Mouse (Mus musculus) limb, embryonic 10.5 days (tissue): ENCODE data around the gene Ifna6. TPM values are rescaled to one million over a fixed set of nuclear protein-coding genes. Genes with fewer than 3 reads are reported as not detected.

Source experiments
- DNase-seq: peaks from one replicate; pipeline ENCODE4 v3.0.0-alpha.2; 2017; ENCODE audit warnings: low spot score
- H3K27ac ChIP-seq: fragments of 300-500 bp; sonication (generic); 2 replicates; pipeline ENCODE4 v1.5.1; 2016; ENCODE audit warnings: mild to moderate bottlenecking
- H3K27me3 ChIP-seq: fragments of 300-500 bp; sonication (generic); 2 replicates; pipeline ENCODE4 v1.6.1; 2016; ENCODE audit warnings: low read depth, mild to moderate bottlenecking; ENCODE audit not compliant: poor library complexity, severe bottlenecking
- H3K36me3 ChIP-seq: fragments of 300-500 bp; sonication (generic); 2 replicates; pipeline ENCODE4 v1.6.1; 2016; ENCODE audit warnings: mild to moderate bottlenecking, moderate library complexity
- H3K4me1 ChIP-seq: fragments of 300-500 bp; sonication (generic); 2 replicates; pipeline ENCODE4 v1.6.1; 2016
- H3K4me3 ChIP-seq: fragments of 300-500 bp; sonication (generic); 2 replicates; pipeline ENCODE4 v1.5.1; 2016; ENCODE audit warnings: mild to moderate bottlenecking, moderate library complexity
- H3K9me3 ChIP-seq: fragments of 300-500 bp; sonication (generic); replicated peaks from 2 replicates; pipeline ENCODE4 v1.6.1; 2016; ENCODE audit warnings: mild to moderate bottlenecking
- WGBS: fragments of 180-500 bp; shearing (Covaris S2); methylation state at CpG from one replicate; pipeline ENCODE4 v1.1.7; 2016; 5-methylcytosine and 5-hydroxymethylcytosine counted together
- polyA plus RNA-seq: library from polyadenylated mRNA; unstranded; fragments of >200 nt; fragmentation: Nextera tagmentation; extraction: Ambion mirVana; gene quantifications from 2 replicates; pipeline ENCODE4 v1.2.1, GENCODE M21; 2016

Gene Ifna6
- polyA plus RNA-seq, 1 experiment from 2014 or later = not detected

DNA sequence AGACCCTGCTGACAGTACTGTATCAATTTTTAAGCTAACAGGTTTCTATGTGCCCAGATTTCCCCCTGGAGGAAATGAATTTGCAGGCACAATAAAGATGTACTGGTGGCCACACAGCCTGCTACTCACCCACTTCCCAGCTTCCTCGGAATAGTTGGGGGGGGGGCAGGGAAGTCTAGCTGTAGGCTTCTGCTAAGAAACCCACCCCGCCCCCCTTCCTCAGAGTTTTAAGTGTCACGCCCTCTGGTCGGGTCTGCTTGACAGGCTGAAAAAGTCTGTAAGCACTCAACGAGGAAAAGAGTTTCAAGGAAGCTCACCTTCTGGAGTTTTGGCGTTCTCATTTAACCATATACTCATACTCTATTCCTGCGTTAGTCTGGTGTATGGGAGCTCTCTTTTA, 36.1 kb downstream of the Ifna6 start:
- no peak overlapping the region for H3K27ac ChIP-seq
- no peak overlapping the region for H3K4me3 ChIP-seq
- H3K9me3 ChIP-seq = no peaks in the 10 kb centered on the region
- DNase-seq = no peak
- H3K4me1 ChIP-seq = peaks cover 25% of the 10 kb centered on the region
- 11% methylated on average over 7 of the region's 7 CpGs for WGBS
- H3K36me3 ChIP-seq = no peaks in the 10 kb centered on the region
- H3K27me3 ChIP-seq = peaks cover 26% of the 10 kb centered on the region

DNA sequence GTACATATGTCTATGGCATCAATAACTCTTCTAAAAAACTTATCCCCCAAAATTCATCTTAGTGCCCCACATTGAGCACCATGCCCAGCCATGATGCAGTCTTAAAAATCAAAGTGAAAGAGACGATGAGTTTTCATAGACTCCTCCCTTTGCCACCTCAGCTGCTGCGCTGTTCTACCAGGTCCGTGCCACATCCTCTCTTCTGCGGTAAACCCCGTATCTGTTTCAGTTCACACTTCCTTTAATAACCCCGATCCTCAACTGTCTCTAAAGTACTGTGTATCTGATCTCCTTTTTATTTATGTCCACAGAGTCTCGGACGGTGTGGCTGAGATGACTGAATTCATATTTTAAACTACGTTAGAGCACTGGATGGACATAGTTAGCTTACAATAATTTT, 37.4 kb downstream of the Ifna6 start:
- no peaks in the 10 kb centered on the region for H3K36me3 ChIP-seq
- 65% methylated on average over 9 of the region's 9 CpGs for WGBS
- no peak overlapping the region for H3K4me3 ChIP-seq
- no peak overlapping the region for H3K27ac ChIP-seq
- H3K4me1 ChIP-seq = peaks cover 27% of the 10 kb centered on the region
- H3K27me3 ChIP-seq = peaks cover 26% of the 10 kb centered on the region
- DNase-seq = no peak
- H3K9me3 ChIP-seq = no peaks in the 10 kb centered on the region

DNA sequence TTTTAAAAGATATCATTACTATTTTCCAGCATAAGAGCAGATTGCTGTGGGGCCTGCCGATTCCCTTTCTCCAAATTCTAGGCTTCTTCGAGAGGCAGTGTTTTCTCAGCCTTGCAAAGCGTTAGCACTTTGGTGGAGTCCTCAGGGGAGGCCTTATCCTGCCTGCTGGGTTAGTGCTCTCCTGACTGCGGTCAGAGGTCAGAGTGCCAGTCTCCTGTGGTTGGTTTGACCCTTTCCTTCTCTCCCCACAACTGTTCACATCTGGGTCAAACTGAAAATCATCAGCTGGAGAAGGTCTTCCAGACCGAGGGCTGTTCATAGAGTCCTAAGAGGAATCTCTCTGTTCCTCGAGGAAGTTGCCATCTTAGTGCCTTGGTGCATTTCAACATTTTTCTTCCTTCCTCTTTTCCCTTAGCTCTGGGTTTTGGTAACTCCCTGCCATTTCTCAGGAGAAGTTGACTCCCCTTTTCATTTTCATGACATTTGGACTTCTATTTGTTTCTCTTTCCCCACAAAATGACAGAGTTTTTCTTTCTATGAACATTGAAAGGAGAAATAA, 37.9 kb downstream of the Ifna6 start:
- Histone ChIP-seq H3K4me3 (no peak overlapping the region), H3K27me3 (peaks cover 26% of the 10 kb centered on the region)

DNA sequence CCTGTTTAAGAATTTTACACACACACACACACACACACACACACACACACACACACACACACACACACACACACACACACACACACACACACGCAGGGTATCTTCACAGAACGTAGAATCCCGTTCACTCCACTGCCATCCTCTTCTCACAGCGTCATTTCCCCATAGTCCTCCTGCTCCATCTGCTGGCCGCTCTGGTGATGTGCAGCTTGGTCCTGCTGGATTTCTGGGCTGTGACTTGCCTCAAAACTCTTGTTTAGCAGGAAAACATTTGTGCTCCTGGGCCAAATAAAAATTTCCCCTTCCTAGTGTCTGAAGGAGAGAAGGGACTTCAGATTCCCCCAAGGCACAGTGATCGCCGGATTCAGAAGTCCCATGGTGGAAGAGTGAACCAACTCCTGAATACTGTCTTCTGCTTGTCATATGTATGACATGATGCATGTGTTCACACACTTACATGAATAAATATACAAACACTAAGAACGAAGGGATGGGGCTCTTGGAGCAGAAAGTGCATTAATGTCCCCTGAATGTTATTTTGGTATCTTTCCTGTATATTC, 40.2 kb downstream of the Ifna6 start:
- peaks cover 27% of the 10 kb centered on the region for H3K4me1 ChIP-seq
- peak overlapping the region; percentile 66 for H3K4me3 ChIP-seq
- 2% methylated on average over 8 of the region's 8 CpGs for WGBS
- peak; percentile 85 for DNase-seq
- H3K36me3 ChIP-seq = no peaks in the 10 kb centered on the region
- no peaks in the 10 kb centered on the region for H3K9me3 ChIP-seq
- no peak overlapping the region for H3K27ac ChIP-seq
- H3K27me3 ChIP-seq = peaks cover 25% of the 10 kb centered on the region

More for the DNA sequence above, 37.9 kb downstream of the Ifna6 start:
- WGBS = 41% methylated on average over 6 of the region's 6 CpGs
- no peak for DNase-seq
- Histone ChIP-seq H3K9me3 (no peaks in the 10 kb centered on the region), H3K27ac (no peak overlapping the region), H3K4me1 (peaks cover 27% of the 10 kb centered on the region), H3K36me3 (no peaks in the 10 kb centered on the region)

DNA sequence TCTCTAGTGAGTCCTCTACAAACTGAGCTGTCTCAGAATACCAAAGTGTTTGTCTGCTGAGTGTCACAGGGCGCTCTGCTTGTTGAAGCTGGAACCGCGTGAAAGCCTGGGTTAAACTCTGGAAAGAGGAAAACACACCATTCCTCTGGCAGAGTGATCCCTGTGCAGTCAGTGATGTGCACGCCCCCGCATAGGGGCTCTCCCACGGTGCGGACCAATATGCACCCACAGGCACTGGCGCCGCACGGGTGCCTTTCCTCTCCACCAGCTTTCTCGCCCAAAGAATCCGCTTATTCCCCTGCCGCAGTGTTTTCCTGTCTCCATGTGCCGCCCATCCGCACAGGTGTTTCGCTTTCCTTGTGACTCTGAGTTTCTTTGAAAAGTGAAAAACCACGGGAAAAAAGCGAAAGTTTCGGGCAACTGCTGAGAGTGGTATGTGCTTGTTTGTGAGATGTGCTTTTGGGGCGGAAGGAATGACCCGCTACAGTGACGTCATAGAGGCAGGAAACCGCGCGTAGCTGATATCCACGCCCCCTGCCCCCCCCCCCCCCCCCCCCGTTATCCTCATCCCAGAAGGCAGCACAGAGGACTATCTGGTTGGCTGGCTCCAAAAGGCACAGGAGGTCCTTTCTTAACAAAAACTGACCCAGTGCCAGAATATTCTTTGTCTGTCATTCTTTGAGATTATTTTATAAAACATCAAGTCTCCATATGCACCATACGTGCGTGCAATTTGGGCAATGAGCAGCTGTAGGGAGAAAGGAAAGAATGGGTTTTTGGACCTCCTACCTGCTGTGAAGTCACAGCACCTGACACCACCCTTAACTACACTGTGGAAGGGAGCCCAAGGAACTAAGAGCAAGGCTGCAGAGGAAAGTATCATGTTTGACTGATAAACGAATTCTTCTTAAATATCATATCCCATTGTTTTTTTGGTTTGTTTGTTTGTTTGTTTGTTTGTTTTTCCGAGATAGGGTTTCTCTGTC, 41.0 kb downstream of the Ifna6 start:
- H3K4me3 ChIP-seq = peak overlapping the region; percentile 66
- no peaks in the 10 kb centered on the region for H3K36me3 ChIP-seq
- H3K27ac ChIP-seq = peak overlapping the region; percentile 46; the same call in 1 of the 2 replicates
- no peaks in the 10 kb centered on the region for H3K9me3 ChIP-seq
- H3K27me3 ChIP-seq = peaks cover 19% of the 10 kb centered on the region
- WGBS = 10% methylated on average over 31 of the region's 31 CpGs
- peak; percentile 61 for DNase-seq
- peaks cover 24% of the 10 kb centered on the region for H3K4me1 ChIP-seq

DNA sequence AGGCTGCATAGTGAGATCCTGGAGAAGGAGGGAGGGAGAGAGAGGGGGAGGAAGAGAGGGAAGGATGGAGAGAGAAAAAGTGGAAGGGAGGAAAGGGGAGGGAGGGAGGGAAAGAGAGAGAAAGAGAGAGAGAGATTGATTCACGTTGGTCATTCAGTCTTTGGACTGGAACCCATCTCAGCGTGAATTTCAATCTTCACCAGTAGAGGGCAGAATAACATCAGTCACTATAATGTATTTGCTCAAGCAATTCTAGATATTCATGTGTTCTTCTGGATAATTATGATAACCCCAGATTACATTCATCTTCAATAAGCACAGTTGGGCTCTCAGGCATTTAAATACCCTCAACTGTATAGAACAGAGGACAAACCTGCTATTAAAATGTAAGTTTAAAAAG, 45.5 kb downstream of the Ifna6 start:
- Histone ChIP-seq H3K27ac (no peak overlapping the region), H3K4me1 (peaks cover 7% of the 10 kb centered on the region), H3K4me3 (no peak overlapping the region), H3K27me3 (no peaks in the 10 kb centered on the region), H3K36me3 (no peaks in the 10 kb centered on the region), H3K9me3 (no peaks in the 10 kb centered on the region)
- 0% methylated on average over 2 of the region's 2 CpGs for WGBS
- DNase-seq = no peak

DNA sequence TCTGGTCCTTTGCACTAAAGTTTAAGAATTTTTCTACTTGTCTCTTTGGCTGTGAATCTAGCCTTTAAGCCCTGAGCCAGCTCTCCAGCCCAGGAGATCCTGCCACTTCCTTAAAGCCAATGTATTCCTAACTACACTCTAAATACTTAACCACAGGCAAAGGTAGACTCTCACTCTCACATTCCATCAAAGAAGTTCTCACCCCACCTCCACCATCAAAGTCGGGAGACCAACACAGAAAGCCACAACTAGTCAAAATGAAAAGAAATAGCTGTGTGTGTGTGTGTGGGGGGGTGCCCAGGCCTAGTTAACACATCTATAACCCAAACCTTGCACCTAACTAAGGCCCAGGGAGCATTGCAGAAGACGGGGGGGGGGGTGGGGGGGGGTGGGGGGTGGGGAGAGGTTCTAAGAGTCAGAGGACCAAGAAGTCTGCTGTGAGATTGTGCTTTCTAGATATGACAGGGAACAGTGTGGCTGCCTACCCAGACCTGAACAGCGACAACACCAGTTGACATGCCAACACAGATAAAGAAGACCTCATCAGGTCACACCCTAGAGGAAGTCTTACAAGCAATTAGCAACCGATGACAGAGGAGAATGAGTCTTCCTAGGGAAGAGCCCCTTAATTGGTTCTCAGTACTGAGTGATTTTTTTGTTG, 48.3 kb downstream of the Ifna6 start:
- H3K27ac ChIP-seq = no peak overlapping the region
- H3K4me1 ChIP-seq = no peaks in the 10 kb centered on the region
- H3K9me3 ChIP-seq = no peaks in the 10 kb centered on the region
- no peaks in the 10 kb centered on the region for H3K27me3 ChIP-seq
- 62% methylated on average over 4 of the region's 4 CpGs for WGBS
- no peak overlapping the region for H3K4me3 ChIP-seq
- H3K36me3 ChIP-seq = no peaks in the 10 kb centered on the region
- no peak for DNase-seq

DNA sequence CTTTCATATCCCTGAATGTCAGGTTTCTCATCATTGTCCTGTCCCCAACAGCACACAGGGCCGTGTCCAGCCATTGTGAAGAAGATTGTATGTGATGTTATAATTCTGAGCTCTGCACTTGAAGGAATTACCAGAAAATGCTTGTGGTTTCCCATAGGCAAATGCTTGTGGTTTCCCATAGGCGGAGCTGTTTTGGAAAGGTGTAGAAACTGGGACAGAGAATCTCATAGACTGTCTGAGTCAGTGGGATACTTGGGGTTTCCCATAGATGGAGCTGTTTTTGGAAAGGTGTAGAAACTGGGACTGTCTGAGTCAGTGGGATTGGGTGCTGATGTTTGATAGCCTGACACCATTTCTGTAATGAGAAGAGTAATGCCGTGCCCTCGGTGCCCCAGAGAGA, 49.3 kb downstream of the Ifna6 start:
- DNase-seq = no peak
- H3K4me3 ChIP-seq = no peak overlapping the region
- H3K9me3 ChIP-seq = no peaks in the 10 kb centered on the region
- no peaks in the 10 kb centered on the region for H3K27me3 ChIP-seq
- WGBS = 81% methylated on average over 4 of the region's 4 CpGs
- no peaks in the 10 kb centered on the region for H3K4me1 ChIP-seq
- no peaks in the 10 kb centered on the region for H3K36me3 ChIP-seq
- no peak overlapping the region for H3K27ac ChIP-seq

Other genes starting within 250 kb of the Ifna6 start
- gene Ifna9, start 235.0 kb upstream of the Ifna6 start, polyA plus RNA-seq = not detected in 2 replicates
- gene Ifna12, start 224.0 kb upstream of the Ifna6 start, polyA plus RNA-seq = not detected in 2 replicates
- gene C87499, start 193.0 kb upstream of the Ifna6 start, polyA plus RNA-seq = not detected in 2 replicates
- gene Ifna13, start 183.0 kb upstream of the Ifna6 start, polyA plus RNA-seq = 0.24 TPM in 1 of 2 replicates, not detected in the other
- not detected in 2 replicates for gene Ifna16, start 150.5 kb upstream of the Ifna6 start, polyA plus RNA-seq
- not detected in 2 replicates for gene Ifna2, start 143.5 kb upstream of the Ifna6 start, polyA plus RNA-seq
- not detected in 2 replicates for gene Ifnab, start 136.1 kb upstream of the Ifna6 start, polyA plus RNA-seq
- 1.1 and 1.5 TPM in 2 replicates for gene Gm26566, start 105.6 kb upstream of the Ifna6 start, polyA plus RNA-seq
- gene Klhl9, start 105.0 kb upstream of the Ifna6 start, polyA plus RNA-seq = 82.7 and 106 TPM in 2 replicates
- gene Gm13271, start 72.5 kb upstream of the Ifna6 start, polyA plus RNA-seq = 0.33 TPM in 1 of 2 replicates, not detected in the other
- 0.40 and 0.54 TPM in 2 replicates for gene Gm13283, start 67.3 kb upstream of the Ifna6 start, polyA plus RNA-seq
- gene Gm13290, start 53.6 kb upstream of the Ifna6 start, polyA plus RNA-seq = 0.74 and 0.94 TPM in 2 replicates
- gene Gm13289, start 50.5 kb upstream of the Ifna6 start, polyA plus RNA-seq = not detected in 2 replicates
- gene Gm13272, start 47.6 kb upstream of the Ifna6 start, polyA plus RNA-seq = not detected in 2 replicates
- gene Ifnz, start 45.3 kb upstream of the Ifna6 start, polyA plus RNA-seq = 0.16 and 0.39 TPM in 2 replicates
- gene Gm13276, start 41.7 kb upstream of the Ifna6 start, polyA plus RNA-seq = not detected in 2 replicates
- not detected in 2 replicates for gene Gm13277, start 38.8 kb upstream of the Ifna6 start, polyA plus RNA-seq
- not detected in 2 replicates for gene Gm13278, start 35.9 kb upstream of the Ifna6 start, polyA plus RNA-seq
- gene Gm13275, start 32.9 kb upstream of the Ifna6 start, polyA plus RNA-seq = not detected in 2 replicates
- gene Gm13279, start 30.0 kb upstream of the Ifna6 start, polyA plus RNA-seq = not detected in 2 replicates
- 0.28 and 0.48 TPM in 2 replicates for gene Gm13285, start 27.8 kb upstream of the Ifna6 start, polyA plus RNA-seq
- gene Gm13287, start 24.2 kb upstream of the Ifna6 start, polyA plus RNA-seq = not detected in 2 replicates
- 0.15 TPM in 1 of 2 replicates, not detected in the other for gene Gm13288, start 21.9 kb upstream of the Ifna6 start, polyA plus RNA-seq
- not detected in 2 replicates for gene Ifna7, start 11.2 kb upstream of the Ifna6 start, polyA plus RNA-seq
- gene Ifna11, start 7.5 kb upstream of the Ifna6 start, polyA plus RNA-seq = not detected in 2 replicates
- gene Ifna5, start 8.1 kb downstream of the Ifna6 start, polyA plus RNA-seq = not detected in 2 replicates
- gene Ifna4, start 14.4 kb downstream of the Ifna6 start, polyA plus RNA-seq = not detected in 2 replicates
- gene Ifna1, start 22.7 kb downstream of the Ifna6 start, polyA plus RNA-seq = not detected in 2 replicates
- gene Ifne, start 52.8 kb downstream of the Ifna6 start, polyA plus RNA-seq = not detected in 2 replicates